Mouse (Mus musculus): ENCODE results near the gene Eml2.
"Not testable (repeated sequence)": the region's sequence is repeated elsewhere in the genome, so short reads cannot be mapped to it uniquely, and the experiment has no call there.

Gene Eml2

DNA sequence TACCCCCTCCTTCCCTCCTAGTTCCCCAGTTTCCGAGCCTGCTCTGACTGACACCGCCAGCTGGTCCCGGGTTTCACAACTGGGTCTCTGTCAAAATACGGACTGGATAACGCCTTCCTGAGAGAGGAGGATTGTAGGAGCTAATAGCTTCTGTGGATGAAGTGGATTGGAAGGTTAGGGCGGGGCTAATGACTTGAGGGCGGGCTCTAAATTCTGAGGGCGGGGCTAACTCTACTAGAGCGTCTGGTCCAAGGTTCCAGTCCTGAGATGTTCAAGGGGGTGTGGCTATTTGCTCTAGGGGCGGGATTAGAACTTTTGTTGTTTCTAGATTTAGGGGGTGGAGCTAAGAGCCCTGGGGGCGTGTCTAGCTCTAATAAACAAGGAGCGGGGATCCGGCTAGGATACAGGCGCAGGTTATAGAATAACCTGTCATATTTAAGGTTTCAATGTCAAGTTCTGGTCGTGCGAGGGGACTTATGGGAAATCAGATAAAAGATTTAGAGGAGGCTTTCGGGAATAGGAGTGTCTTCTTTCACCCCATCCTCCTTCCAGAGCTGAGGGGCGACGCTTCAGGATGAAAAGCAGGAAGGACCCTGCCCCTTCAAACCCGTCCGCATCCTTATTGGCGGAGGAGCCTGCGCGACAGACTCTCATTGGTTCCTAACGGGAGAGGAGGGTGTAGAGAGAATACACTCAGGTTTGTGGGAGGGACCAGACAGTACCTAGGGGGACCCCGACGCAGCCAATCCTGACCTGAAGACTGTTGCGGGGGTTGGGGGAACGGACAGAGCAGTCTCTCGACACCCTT is at the start of gene Eml2:
Gene Eml2 (plus strand): TSS at position 714 of the 808 bp plus-strand sequence.
- DNase-seq = peak; percentile 21 to 65

DNA sequence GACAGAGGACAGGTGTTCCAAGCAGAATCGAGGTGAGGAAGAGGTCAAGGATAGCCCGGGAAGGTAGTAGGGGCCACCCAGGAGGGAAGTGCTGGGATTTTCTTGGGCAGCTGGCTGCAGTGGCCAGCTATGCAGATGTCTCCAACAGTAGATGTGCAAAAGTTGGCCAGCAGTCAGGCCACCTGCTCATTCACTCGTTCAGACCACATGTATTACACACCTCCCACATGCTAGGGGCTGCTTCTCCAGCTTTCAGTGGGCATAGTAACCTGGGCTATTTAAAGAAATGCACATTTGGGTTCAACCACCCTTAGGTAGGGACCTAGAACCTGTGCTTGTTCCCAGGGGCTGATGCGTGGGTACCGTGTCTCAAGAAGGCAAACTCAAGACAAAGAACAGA is 48.5 kb upstream of the Eml2 start:
- DNase-seq = no peak

DNA sequence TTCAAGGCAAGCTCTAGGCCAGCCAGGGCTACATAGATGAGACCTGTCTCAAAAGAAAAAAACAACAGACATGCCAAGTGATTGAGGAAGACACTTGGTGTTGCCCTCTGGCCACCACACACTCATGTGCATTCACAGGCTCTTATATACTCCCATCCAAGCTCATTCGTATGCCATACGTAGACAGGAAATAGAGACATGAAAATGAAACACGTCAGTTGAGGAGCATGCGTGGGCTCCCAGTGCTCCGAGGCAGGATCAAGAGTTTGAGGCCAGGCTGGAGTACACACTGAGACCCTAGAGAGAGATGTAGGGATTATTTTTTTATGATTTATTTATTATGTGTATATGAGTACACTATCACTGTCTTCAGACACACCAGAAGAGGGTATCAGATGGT is 46.8 kb upstream of the Eml2 start:
- no peak for DNase-seq

DNA sequence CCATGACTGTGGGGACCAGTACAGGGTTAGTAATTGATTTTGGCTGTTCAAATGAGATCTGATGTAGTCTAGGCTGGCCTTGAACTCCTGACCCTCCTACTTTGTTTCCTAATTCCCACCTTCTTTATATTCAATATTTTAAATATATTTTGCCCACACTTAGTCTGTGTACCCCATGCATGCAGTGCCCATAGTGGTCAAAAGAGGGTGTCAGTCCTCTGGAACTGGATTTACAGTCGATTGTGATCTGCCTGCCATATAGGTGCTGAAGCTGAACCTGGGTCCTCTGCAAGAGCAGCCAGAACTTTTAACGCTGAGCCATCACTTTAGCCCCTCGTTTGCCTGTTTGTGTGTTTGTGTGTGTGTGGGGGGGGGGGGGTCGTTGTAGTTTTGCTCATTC is 45.6 kb upstream of the Eml2 start:
- no peak for DNase-seq

DNA sequence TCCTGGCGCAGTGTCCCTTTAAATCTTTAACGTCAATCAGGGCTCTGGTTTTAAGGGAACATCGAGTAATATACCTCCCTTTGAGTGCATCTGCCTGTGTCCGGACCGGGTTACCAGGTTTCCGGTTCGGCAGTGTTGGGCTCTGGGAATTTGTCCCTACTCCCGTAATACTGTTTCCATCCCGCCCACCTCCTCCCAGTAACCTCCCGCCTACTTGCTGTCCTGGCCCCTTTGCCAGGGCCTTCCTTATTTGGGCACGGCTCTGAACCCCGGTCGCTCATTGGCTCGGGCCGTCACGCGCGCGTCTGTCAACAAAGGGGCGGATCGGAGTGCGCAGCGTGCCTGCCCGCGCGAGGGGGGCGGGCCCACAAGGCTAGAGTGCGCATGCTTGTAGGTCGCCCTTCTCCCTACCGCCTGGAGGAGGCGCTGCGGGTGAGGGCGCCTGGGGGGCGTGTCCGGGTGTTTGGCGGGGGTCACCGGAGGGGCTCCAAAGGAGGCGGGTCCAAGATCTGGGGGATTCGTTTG is 44.8 kb upstream of the Eml2 start:
- peak; percentile 98 to 99 for DNase-seq

DNA sequence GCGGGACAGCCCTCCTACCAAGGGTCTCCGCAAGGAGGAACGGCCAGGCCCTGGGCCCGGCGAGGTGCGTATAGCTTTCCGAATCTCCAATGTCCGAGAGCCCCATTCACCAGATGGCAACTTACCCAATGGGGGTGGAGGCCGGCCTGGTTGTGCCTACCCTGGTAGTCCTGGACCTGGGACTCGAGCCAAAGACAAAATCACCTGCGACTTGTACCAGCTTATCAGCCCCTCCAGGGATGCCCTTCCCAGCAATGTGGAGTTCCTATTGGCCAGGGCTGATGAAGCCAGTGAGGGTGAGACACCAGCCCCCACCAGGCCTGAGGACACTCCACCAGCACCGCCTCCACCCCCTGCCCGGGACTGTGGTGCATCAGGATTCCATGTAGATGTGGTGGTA is 40.1 kb upstream of the Eml2 start:
- no peak for DNase-seq

DNA sequence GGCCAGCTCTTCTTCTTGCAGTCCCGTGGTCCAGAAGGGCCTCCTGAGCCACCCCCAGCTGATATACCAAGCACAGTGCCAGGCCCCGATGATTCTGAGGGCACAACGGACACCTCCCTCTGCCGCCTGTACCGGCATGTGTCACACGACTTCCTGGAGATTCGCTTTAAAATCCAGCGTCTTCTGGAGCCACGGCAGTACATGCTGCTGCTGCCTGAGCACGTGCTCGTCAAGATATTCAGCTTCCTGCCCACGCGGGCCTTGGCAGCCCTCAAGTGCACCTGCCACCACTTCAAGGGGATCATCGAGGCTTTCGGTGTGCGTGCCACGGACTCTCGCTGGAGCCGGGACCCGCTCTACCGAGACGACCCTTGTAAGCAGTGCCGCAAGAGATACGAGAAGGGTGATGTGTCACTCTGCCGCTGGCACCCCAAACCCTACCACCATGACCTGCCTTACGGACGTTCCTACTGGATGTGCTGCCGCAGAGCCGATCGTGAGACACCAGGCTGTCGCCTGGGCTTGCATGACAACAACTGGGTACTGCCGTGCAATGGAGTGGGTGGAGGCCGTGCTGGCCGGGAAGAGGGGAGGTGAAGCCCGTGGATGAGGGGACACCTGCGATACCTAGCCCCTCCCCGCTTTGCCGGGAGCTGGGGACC is 39.4 kb upstream of the Eml2 start:
- no peak for DNase-seq

DNA sequence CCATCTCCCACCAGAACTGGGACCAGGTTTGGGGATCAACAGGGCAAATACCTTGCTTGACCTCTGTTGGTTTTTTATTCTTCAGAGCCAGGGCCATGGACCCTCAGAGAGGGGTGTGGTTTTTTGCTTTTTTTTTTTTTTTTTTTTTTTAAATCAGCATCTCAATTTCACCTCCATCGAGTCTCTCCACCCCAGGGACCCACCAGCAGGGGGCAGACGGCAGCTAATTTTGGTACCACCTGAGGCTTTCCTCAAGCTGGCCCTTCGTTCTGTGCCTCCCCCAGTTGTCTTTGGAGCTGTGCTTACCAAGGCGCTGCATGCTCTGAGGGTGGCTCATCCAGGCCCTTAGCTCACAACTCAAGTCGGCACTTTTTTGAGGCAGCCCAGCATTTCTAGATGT is 38.8 kb upstream of the Eml2 start:
- peak; percentile 49 to 83 for DNase-seq

DNA sequence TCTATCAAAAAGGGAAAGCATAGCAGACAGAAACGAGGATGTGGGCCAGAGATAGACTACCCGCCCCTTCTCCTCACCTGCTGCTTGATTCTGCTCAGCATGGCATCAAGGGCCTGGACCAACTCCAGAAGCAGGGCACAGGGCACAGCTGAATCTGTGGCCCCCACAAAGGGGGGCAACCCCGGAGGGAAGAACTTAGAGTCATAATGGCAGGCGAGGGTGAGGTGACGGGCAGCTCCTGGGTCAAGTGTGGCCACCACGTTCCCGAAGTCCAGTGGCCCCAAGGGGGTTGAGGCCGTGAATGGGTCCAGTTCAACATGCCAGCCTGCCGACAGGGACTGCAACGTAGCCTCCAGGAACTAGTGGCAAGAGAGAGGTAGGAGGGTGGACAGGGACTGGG is 29.4 kb upstream of the Eml2 start:
- no peak for DNase-seq

DNA sequence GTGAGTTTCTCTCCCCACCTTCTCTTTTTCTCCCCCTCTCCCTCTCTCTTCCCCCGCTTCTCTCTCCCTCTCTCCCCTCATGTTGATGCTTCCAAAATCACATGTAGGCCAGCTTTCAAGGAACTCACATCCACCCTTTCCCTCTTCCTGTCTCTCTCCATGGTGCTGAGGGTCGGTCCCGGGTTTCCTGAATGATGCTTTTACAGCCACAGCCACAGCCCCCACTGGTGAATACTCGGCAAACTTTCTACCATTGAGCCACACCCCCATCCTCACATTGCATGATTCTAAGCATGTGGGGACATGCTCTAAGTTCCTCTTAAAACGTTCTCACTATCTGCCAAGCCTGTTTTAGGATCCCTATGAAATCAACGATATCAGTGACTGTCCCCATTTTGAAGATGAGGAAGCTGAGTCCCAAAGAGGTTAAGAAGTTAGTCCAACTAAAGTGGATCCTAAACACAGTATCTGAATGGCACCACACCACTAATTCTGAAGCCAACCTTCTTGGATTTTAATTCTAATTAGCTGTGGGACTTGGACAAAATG is 28.6 kb upstream of the Eml2 start:
- no peak for DNase-seq

DNA sequence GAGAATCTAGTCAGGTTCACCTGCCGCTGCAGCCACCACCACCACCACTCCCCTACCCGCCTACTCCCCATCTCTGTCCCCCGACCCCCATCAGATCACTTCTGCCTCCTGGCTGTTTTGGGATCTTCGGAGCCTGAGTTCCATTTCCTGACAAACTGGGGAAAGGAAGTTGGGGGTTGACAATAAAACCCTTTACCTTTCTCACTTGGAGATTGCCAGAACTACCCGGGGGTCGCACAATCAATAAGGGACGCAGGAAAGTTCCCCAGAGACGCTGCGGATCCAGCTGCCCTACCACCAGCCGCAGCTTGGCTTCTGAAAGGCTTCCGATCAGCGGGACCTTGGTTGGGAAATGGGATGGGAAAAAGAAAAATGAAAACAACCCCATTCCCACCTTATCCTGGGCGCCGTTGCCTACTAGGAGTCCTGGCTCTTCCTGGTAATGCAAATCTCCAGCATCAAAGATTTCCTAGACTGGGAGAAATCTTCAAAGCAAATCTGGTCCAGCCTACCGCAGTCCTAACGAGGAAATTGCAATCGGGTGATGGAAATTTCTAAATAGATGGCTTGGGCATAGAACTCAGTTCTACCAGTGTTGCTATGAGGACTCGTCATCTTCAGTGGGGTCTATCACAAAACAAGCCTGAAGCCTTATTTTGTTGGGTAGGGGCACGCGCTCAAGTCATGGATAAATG is 27.9 kb upstream of the Eml2 start:
- no peak for DNase-seq

DNA sequence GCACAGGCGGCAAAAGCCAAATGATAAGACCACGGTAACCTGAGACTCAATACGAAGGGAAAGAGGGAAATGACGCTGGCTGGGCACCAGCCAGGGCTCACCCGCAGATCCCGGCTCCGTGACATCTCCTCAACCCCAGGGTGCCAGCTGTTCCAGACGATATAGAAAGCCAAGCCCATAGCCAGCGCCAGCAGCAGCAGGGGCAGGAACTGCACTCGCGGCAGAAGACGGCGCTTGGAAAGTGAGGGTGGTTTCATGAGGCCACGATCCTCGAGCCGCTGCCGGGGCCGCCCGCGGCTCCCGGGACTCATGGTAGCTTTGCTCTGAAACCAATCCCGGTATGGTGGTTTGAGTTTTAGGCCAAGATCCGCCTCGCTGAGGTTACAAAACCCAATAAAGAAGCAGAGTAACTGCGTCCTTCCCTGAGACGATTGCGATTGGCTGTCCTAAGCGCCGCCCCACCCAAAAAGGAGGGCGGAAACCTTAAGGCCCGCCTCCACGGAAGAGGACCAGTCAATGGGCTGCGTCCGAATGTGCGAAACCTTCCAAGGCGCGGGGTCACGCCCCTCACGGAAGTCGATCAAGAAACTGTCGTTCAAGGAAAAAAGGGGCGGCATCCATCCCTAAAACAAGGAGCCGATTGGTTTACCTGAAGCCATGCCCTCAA is 27.2 kb upstream of the Eml2 start, which contains the start of gene Qpctl:
Gene Qpctl (minus strand): TSS at position 417 of the 667 bp plus-strand sequence.
- peak; percentile 99 to 100 for DNase-seq

DNA sequence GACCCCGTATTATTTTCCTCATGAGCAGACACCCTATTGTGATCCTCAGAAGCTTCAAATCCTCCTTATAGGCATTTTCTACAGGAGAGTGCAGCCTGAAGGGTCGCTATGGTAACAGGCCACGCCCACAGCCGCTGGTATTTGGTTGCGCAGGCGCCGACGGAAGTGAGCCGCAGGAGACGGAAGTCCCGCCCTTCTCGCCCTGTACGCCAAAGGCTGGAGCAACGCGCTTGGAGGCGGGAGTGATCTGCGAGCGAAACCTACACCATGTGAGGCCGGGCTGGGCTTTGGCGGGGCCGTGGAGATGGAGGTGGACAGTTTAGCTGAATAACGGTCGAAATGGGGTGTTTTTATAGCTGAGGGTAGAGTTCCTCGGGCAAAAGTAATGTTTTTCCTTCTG is 26.6 kb upstream of the Eml2 start, which contains the start of gene Snrpd2:
Gene Snrpd2 (plus strand): TSS at position 97 of the 400 bp plus-strand sequence.
- peak; percentile 98 to 100 for DNase-seq

DNA sequence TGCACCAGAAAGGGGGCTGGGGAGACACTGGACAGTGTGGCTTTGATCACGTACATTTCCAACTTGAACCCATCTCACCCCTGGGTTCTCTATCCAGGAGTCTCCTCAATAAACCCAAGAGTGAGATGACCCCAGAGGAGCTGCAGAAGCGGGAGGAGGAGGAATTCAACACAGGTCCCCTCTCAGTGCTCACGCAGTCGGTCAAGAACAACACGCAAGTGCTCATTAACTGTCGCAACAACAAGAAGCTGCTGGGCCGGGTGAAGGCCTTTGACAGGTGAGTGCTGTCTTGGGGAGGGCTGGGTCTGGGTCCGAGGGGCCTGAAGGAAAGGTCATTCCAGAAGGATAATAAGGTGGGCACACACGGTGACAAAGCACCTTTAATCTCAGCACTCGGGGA is 25.1 kb upstream of the Eml2 start:
- DNase-seq = not testable (repeated sequence)

DNA sequence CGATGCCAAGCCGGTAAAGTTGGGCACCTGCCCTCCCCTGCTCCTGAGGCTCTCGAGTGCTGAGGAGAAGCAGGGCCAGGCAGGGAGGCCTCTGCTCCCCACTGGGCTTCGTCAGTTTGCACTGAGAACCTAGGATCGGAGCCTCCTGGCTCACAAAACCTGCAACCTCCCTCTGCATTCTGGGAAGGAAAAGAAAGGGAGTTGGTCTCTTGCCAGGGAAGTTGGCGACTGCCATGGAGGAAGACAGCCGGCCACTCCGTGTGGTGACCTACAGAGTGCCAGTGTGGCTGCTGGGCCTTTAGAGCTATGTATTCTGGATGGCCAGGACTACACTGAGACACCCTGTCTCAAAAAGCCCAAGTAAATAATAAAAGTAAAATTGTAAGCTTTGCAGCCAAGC is 21.4 kb upstream of the Eml2 start:
- DNase-seq = no peak

DNA sequence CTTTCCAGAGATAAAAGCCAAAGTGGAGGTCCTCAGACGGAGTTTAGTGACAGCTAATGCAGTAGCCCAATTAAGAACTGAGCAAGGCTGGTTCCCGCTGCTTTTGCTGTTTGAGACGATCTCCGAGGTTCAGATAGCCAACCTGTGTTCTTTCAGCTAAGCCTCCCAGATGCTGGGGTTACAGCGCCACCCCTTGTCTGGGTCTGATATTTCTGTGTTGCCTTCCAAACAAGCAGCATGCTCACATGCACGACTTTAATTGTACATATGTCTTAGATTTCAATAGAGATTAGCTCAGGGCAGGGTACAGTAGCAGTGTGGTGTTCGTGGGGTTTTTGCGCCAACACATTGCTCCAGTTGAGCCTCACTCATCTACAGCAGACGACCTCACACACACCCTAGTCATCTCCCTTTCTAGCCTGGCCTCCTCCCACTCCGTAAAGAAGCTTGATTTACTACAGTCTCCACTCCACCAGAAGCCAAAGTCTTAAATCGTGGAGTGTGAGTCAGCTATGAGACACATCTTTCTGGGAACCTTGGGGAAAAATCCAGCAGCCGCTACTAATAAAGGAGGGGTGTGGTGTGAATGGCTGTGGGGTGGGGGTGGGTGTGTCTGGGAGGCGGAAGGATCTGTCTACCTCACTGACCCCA is 20.3 kb upstream of the Eml2 start:
- peak in 1 of 2 experiments; percentile 43 for DNase-seq

DNA sequence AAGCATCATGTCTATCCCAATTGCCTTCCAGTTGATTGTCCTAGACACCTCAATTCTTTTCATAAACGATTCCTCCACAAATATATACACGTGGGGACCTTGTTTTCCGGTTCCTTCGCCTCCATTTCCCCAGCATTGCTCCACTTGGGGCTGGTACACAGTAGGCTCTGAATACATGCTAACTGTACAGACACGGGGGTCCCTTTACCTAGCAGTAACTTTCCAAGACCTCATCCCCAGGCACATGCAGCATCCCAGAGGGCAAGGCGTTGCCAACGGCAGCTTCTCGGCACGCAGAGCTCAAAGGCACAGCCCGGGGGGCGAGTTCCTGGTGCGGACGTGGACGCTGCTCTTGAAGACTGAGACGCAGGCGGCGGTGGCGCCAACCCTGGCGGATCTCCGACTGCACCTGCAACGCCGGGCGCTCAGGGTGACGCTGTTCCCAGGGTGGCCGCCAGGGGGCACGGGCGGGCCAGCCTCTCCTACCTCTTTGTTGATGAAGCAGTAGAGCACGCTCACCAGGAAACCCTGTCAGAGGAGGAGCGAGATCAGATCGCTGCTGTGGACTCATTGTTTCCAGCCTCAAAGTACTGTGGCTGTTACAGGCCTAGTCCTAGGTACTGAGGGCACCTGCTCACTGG is 18.9 kb upstream of the Eml2 start:
- peak; percentile 92 to 96 for DNase-seq

DNA sequence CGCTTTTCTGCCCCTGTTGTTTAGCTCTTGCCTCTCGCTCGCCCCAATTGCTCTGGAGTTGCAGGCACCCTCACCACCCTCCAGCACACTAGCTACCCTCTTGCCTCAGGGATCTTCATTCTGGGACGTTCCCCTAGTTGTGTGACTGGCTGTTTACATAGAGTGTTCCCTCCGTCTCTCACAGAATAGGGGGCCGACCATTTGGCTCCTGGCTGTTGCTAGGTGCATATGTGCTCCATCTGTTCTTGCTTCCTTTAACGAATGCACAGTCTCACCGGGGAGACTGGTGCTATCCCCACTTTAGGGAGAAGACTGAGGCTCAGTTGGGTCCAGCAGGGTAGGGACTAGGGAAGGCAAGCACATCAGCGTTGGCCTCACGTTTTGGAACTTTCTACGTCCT is 17.6 kb upstream of the Eml2 start:
- DNase-seq = no peak

DNA sequence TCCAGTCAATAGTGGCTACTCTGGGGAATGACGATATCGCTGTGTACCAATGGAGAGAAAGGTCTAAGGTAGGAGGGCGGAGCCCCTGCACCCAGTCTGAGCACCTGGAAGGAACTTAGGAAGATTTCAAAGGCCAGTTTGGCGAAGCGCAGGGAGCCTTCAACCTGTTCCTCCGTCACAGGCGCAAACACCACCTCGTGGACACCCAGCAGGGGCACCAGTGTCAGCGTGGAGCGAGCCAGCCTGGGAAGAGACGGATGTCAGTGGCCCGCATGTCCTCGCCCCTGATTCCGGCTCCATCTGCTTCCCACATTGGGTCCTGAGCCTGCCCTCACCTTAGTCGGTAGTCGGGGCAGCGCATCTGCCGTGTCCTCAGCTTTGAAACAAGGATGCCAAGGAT is 16.8 kb upstream of the Eml2 start:
- DNase-seq = no peak

DNA sequence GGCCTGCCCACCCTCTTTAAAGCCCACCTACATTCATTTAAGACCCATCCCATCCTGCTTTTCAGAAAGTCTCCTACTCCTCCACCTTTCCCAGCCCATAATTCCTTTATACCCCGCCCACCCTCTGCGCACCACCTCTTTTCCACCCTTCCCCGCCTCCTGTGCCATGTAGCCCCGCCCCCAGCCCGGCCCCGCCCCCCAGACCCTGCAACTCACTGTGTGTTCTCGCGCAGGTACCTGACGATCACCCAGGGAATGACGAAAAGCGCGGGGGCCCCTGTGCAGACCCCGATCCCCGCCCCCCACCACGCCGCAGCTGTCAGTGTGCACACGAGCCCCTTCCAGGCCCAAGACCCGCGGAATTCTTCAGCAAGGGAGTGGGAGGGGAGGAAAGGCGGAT is 16.1 kb upstream of the Eml2 start:
- peak; percentile 16 to 58 for DNase-seq

DNA sequence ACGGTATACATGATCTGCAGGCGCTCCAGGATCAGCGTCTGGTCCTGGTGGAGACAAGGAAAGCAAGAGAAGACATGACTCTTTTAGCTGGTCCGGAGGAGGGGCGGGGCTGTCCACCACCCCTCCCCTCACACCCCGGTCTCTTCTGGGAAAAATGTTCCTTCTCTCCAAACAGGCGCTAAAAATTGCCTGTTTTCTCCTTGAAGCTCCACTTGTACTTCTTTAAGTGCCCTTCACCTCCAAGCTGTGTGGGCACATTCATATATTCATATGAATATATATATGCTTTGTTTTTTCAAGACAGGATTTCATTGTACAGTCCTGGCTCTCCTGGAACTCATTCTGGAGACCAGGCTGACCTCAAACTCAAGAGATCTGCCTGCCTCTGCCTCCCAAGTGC is 13.3 kb upstream of the Eml2 start:
- DNase-seq = no peak

All from kidney, postnatal 36 days (tissue).